Mouse (Mus musculus) kidney, adult 18-20 months (tissue): ENCODE measurements around the gene Milr1.
A peak's percentile ranks its signal among the peaks of the same experiment; 100 is the strongest.
"Not testable (repeated sequence)": the region's sequence is repeated elsewhere in the genome, so short reads cannot be mapped to it uniquely, and the experiment has no call there.

Experiments used
- DNase-seq: peaks from one replicate; pipeline ENCODE4 v3.0.0; 2021

Milr1 gene

GRCm38 (mm10) chr11:106751039-106752018, at the start of gene Milr1:
Gene Milr1 (plus strand): TSS chr11:106751226.
- no peak for DNase-seq

- no peak for DNase-seq
These were observed 49.4 kb upstream of the Milr1 start for GRCm38 (mm10) chr11:106701589-106701988.

GRCm38 (mm10) chr11:106702584-106702983, 48.4 kb upstream of the Milr1 start:
- no peak for DNase-seq

GRCm38 (mm10) chr11:106703931-106704330, 47.1 kb upstream of the Milr1 start:
- DNase-seq: no peak

GRCm38 (mm10) chr11:106704399-106705111, 46.5 kb upstream of the Milr1 start:
- DNase-seq: no peak

GRCm38 (mm10) chr11:106706212-106706611, 44.8 kb upstream of the Milr1 start:
- no peak for DNase-seq

- DNase-seq: no peak
These were observed 43.9 kb upstream of the Milr1 start for GRCm38 (mm10) chr11:106707085-106707484.

- no peak for DNase-seq
These were observed 43.2 kb upstream of the Milr1 start for GRCm38 (mm10) chr11:106707866-106708265.

- DNase-seq: no peak
These were observed 41.6 kb upstream of the Milr1 start for GRCm38 (mm10) chr11:106709227-106709985.

- DNase-seq: no peak
These were observed 40.2 kb upstream of the Milr1 start for GRCm38 (mm10) chr11:106710789-106711188.

GRCm38 (mm10) chr11:106715066-106715465, 36.0 kb upstream of the Milr1 start:
- peak; percentile 45 for DNase-seq

- no peak for DNase-seq
These were observed 34.5 kb upstream of the Milr1 start for GRCm38 (mm10) chr11:106716568-106716967.

- no peak for DNase-seq
These were observed 30.6 kb upstream of the Milr1 start for GRCm38 (mm10) chr11:106720379-106720778.

GRCm38 (mm10) chr11:106722831-106723361, 28.1 kb upstream of the Milr1 start:
- DNase-seq: no peak

GRCm38 (mm10) chr11:106723611-106724125, 27.4 kb upstream of the Milr1 start:
- DNase-seq: no peak

GRCm38 (mm10) chr11:106724176-106724915, 26.7 kb upstream of the Milr1 start:
- DNase-seq: no peak

GRCm38 (mm10) chr11:106724916-106725235, 26.1 kb upstream of the Milr1 start:
- DNase-seq: not testable (repeated sequence)

GRCm38 (mm10) chr11:106727967-106728366, 23.1 kb upstream of the Milr1 start:
- DNase-seq: no peak

- no peak for DNase-seq
These were observed 22.3 kb upstream of the Milr1 start for GRCm38 (mm10) chr11:106728402-106729366.

GRCm38 (mm10) chr11:106729656-106730055, 21.4 kb upstream of the Milr1 start:
- DNase-seq: no peak

- no peak for DNase-seq
These were observed 20.3 kb upstream of the Milr1 start for GRCm38 (mm10) chr11:106730714-106731113.
